Mouse (Mus musculus) forebrain, embryonic 12.5 days (tissue): ENCODE data around the gene Prkag1. TPM values are rescaled to one million over a fixed set of nuclear protein-coding genes. Genes with fewer than 3 reads are reported as not detected.
"Not testable (repeated sequence)": the region's sequence is repeated elsewhere in the genome, so short reads cannot be mapped to it uniquely, and the experiment has no call there.

Experiments used
- ATAC-seq: fragments of 200-750 bp; cut with Nextera tagmentation; 2 replicates; pipeline ENCODE4 v1.8.0; 2017; ENCODE audit warnings: moderate TSS enrichment; ENCODE audit not compliant: low FRiP score
- H3K27ac ChIP-seq: fragments of 300-500 bp; sonication (generic); 2 replicates; pipeline ENCODE4 v1.5.1; 2016; ENCODE audit warnings: mild to moderate bottlenecking
- H3K27me3 ChIP-seq: fragments of 300-500 bp; sonication (generic); 2 replicates; pipeline ENCODE4 v1.6.1; 2016; ENCODE audit warnings: mild to moderate bottlenecking
- H3K36me3 ChIP-seq: fragments of 300-500 bp; sonication (generic); replicated peaks from 2 replicates; pipeline ENCODE4 v1.6.1; 2016; ENCODE audit warnings: mild to moderate bottlenecking
- H3K4me1 ChIP-seq: fragments of 300-500 bp; sonication (generic); 2 replicates; pipeline ENCODE4 v1.6.1; 2016
- H3K4me2 ChIP-seq: fragments of 300-500 bp; sonication (generic); 2 replicates; pipeline ENCODE4 v1.6.1; 2016; ENCODE audit warnings: mild to moderate bottlenecking, moderate library complexity
- H3K4me3 ChIP-seq: fragments of 300-500 bp; sonication (generic); replicated peaks from 2 replicates; pipeline ENCODE4 v1.5.1; 2016; ENCODE audit warnings: mild to moderate bottlenecking
- H3K9ac ChIP-seq: fragments of 300-500 bp; sonication (generic); 2 replicates; pipeline ENCODE4 v1.6.1; 2016; ENCODE audit warnings: mild to moderate bottlenecking
- H3K9me3 ChIP-seq: fragments of 300-500 bp; sonication (generic); 2 replicates; pipeline ENCODE4 v1.6.1; 2016
- WGBS: fragments of 180-500 bp; shearing (Covaris S2); methylation state at CpG from one replicate; pipeline ENCODE4 v1.1.7; 2016; 5-methylcytosine and 5-hydroxymethylcytosine counted together
- polyA plus RNA-seq: library from polyadenylated mRNA; unstranded; fragments of >200 nt; fragmentation: Nextera tagmentation; extraction: Ambion mirVana; gene quantifications from 2 replicates; pipeline ENCODE4 v1.2.1, GENCODE M21; 2016

Prkag1 gene
- polyA plus RNA-seq, 1 experiment from 2014 or later: 85.2 TPM

DNA sequence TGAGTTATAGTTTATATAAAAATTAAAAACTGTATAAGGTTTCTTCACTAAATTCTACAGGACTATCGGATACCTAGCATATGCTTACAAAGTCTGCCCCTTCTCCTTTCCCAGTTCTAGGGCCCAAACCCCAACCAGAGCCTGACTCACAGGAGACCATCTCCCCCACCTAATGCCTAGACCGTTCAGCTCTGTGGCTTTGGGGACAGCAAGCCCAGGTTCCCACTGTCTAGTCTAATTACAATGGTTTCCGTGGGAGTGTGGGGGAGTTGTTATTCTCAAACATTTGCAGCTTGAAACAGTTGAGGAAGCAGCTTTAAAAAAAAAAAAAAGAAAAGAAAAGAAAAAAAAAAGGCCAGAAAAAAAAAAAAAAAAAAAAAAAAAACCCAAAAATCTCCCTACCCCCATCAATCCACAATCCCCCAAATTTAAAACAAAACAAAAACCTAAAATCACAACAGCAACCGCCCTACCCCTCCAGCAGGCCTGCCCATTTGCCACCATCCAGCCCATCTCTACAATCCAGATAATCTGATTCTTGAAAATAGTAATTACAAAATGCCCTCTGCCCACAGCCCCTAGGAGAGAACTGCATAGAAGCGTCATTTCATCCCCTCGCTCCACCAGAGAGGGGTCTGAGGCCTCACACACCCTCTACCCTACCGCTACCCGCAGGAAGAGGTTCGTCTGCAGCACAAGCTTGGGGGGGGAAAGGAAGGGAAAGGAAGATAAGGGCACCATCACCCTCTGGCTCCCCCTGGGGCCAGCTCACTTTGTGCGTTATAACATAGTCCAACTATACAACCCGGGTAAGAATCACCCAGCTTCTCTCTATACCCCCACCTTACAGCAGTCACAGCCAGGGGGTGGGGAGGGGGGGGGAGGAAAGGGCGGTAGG is 1.1 kb upstream of the Prkag1 start:
- peaks cover 44% of the 10 kb centered on the region for H3K36me3 ChIP-seq
- WGBS: 59% methylated on average over 12 of the region's 12 CpGs
- no peak overlapping the region for H3K4me3 ChIP-seq
- H3K4me1 ChIP-seq: peaks cover 13% of the 10 kb centered on the region
- no peak for ATAC-seq
- no peaks in the 10 kb centered on the region for H3K27me3 ChIP-seq
- no peaks in the 10 kb centered on the region for H3K9me3 ChIP-seq
- H3K4me2 ChIP-seq: peak overlapping the region; percentile 69
- H3K27ac ChIP-seq: 0 out of 2 replicates have a peak overlapping the region, but pooled peaks have one; percentile 2
- H3K9ac ChIP-seq: no peak overlapping the region

GRCm38 (mm10) chr15:98831684-98832035 is 339 bp upstream of the Prkag1 start:
- Histone ChIP-seq H3K9ac (peak overlapping the region; percentile 87), H3K27me3 (no peaks in the 10 kb centered on the region), H3K4me1 (peaks cover 13% of the 10 kb centered on the region), H3K27ac (peak overlapping the region; percentile 90), H3K9me3 (no peaks in the 10 kb centered on the region), H3K4me3 (peak overlapping the region; percentile 85), H3K4me2 (peak overlapping the region; percentile 69), H3K36me3 (peaks cover 36% of the 10 kb centered on the region)
- ATAC-seq: peak; percentile 57
- 24% methylated on average over 9 of the region's 9 CpGs for WGBS

DNA sequence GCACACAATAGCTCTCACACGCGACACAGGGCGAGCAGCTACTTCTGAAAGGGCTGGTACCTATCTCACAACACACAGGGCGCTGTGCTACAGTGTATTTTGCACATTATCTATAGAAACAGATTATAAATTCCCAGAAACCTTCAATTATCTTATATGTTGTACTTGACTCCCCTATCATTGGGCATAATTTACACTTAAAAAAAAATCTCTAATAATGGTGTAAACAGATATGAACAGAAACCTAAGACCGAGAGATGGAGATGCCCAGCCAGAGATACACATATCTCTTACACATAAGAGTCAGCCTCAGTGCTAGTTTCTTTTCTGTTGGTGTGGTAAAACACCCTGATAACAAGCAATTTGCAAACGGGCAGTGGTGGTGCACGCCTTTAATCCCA is 3.7 kb downstream of the Prkag1 start:
- H3K4me2 ChIP-seq: no peak overlapping the region
- no peaks in the 10 kb centered on the region for H3K27me3 ChIP-seq
- peaks cover 13% of the 10 kb centered on the region for H3K4me1 ChIP-seq
- peaks cover 26% of the 10 kb centered on the region for H3K36me3 ChIP-seq
- no peak for ATAC-seq
- no peak overlapping the region for H3K4me3 ChIP-seq
- H3K9me3 ChIP-seq: no peaks in the 10 kb centered on the region
- no peak overlapping the region for H3K27ac ChIP-seq
- no peak overlapping the region for H3K9ac ChIP-seq
- 90% methylated on average over 7 of the region's 7 CpGs for WGBS

GRCm38 (mm10) chr15:98823434-98823833 is 7.9 kb downstream of the Prkag1 start:
- ATAC-seq: no peak
- H3K36me3 ChIP-seq: peaks cover 37% of the 10 kb centered on the region
- WGBS: 68% methylated on average over 3 of the region's 3 CpGs

DNA sequence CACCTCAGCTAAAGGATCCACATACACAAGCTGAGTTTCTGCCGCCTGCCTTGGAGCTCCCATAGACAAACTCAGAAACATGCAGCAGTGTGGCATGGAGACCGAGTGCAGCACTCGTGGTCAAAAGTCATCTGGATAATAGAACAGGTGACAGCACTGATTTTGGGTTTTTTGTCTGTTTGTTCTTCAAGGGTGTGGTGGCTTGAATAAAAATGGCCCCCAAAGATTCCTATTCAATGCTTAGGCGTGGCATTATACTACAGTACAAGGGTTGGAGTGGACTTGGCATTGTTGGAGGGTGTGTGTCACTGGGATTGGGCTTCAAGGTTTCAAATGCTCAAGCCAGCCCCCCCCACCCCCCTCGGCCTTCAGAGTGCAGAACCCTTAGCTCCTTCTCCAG is 9.2 kb downstream of the Prkag1 start:
- ATAC-seq: no peak
- H3K4me2 ChIP-seq: no peak overlapping the region
- no peak overlapping the region for H3K4me3 ChIP-seq
- no peak overlapping the region for H3K9ac ChIP-seq
- no peaks in the 10 kb centered on the region for H3K9me3 ChIP-seq
- H3K27ac ChIP-seq: no peak overlapping the region
- H3K27me3 ChIP-seq: no peaks in the 10 kb centered on the region
- H3K4me1 ChIP-seq: no peaks in the 10 kb centered on the region
- WGBS: 89% methylated on average over 5 of the region's 5 CpGs
- H3K36me3 ChIP-seq: peaks cover 37% of the 10 kb centered on the region

More at GRCm38 (mm10) chr15:98823434-98823833, 7.9 kb downstream of the Prkag1 start:
- Histone ChIP-seq H3K4me3 (no peak overlapping the region), H3K27ac (no peak overlapping the region), H3K4me2 (no peak overlapping the region), H3K27me3 (no peaks in the 10 kb centered on the region), H3K9me3 (no peaks in the 10 kb centered on the region), H3K9ac (no peak overlapping the region), H3K4me1 (no peaks in the 10 kb centered on the region)

DNA sequence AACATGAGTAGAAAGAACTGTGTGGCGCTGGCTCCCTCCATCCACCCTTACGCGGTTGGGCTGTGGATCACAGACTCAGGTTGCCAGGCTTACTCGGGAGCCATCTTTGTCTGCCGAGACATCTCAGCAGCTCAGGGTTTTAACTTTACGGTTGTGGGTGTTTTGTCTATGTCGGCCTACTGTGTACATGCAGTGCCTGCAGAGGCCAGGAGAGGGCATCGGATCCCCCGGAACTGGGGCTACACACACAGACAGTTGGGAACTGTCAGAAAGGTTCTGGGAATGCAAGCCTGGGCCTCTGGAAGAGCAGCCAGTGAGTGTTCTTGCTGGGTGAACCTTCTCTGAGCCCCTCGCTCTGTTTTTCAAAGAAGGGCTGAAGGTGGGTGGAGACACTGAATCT is 9.9 kb downstream of the Prkag1 start:
- Histone ChIP-seq H3K9ac (no peak overlapping the region), H3K4me1 (no peaks in the 10 kb centered on the region), H3K4me2 (no peak overlapping the region), H3K27ac (no peak overlapping the region), H3K27me3 (no peaks in the 10 kb centered on the region), H3K9me3 (no peaks in the 10 kb centered on the region), H3K36me3 (peaks cover 43% of the 10 kb centered on the region), H3K4me3 (no peak overlapping the region)
- WGBS: 20% methylated on average over 10 of the region's 10 CpGs
- no peak for ATAC-seq

DNA sequence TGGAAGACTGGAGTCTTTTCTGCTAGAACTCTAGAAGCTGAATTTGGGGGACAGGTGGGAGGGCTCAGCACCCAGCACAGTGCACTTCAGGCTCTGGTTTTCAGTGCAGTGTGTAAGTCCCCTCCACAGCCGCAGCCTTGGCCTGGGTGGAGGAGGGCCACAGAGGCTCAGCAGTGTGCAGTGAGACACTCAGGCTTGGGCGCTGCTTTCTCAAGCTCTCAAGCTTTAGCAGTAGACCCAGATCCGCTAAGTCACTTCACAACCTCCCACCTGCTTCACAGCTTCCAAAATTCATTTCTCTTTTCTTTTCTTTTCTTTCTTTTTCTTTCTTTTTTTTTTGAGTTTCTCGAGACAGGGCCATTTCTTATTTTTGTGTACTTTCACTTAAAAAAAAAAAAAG is 10.4 kb downstream of the Prkag1 start:
- Histone ChIP-seq H3K4me2 (no peak overlapping the region), H3K9ac (no peak overlapping the region), H3K27me3 (no peaks in the 10 kb centered on the region), H3K27ac (no peak overlapping the region), H3K4me1 (no peaks in the 10 kb centered on the region), H3K4me3 (no peak overlapping the region), H3K9me3 (no peaks in the 10 kb centered on the region), H3K36me3 (peaks cover 44% of the 10 kb centered on the region)
- 91% methylated on average over 4 of the region's 4 CpGs for WGBS
- no peak for ATAC-seq

DNA sequence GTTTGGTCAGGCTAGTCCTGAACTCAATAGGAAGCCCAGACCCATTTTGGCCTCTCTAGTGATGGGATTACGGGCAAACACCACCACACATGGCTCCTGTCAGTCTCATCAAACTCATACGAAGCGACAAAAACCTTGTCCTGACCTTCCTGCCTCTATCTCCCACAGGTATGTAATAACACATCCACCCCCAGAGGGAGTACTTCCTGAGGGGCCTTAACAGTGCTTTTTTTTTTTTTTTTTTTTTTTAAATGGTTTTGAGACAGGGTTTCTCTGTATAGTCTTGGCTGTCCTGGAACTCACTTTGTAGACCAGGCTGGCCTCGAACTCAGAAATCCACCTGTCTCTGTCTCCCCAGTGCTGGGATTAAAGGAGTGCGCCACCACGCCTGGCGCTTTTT is 13.2 kb downstream of the Prkag1 start:
- ATAC-seq: no peak
- 91% methylated on average over 7 of the region's 7 CpGs for WGBS
- H3K36me3 ChIP-seq: peaks cover 44% of the 10 kb centered on the region

DNA sequence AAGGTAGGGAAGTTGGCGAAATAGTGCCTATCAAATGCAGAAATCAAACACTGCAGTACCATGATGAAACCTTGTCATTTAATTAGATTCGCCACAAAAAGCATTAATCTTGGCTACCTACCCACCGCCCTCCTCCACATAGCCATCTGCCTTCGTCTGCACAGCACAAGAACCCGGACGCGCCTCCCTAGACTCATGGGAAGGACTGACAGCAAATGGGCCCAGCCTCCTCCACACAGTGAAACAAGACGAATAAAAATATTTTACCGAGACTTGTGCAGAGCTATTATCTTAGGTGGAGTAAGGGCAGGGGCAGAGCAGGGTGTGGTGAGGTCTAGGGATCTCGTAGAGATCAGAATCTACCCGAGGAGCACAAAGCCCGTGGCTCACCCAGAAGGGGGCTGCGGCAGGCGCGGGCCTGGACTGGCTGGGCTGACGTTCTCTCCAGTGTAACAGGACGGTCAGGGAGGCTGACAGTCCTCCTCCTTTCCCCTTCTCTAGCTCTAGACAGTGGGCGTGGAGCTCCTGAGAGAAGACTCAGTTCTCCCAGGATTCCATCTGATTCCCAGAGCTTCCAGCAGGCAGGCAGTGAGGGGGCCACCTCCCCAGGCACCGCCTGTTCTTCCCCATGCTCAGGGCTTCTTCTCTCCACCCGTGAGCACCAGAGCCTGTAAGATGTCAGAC is 18.4 kb downstream of the Prkag1 start:
- Histone ChIP-seq H3K27me3 (peaks cover 31% of the 10 kb centered on the region), H3K27ac (no peak overlapping the region), H3K4me2 (no peak overlapping the region), H3K4me1 (peaks cover 13% of the 10 kb centered on the region), H3K36me3 (peaks cover 40% of the 10 kb centered on the region), H3K4me3 (no peak overlapping the region), H3K9ac (no peak overlapping the region), H3K9me3 (no peaks in the 10 kb centered on the region)
- ATAC-seq: no peak
- WGBS: 85% methylated on average over 20 of the region's 20 CpGs

More for the DNA sequence above, 13.2 kb downstream of the Prkag1 start:
- Histone ChIP-seq H3K27ac (no peak overlapping the region), H3K4me2 (no peak overlapping the region), H3K4me3 (no peak overlapping the region), H3K4me1 (no peaks in the 10 kb centered on the region), H3K9ac (no peak overlapping the region), H3K27me3 (no peaks in the 10 kb centered on the region), H3K9me3 (no peaks in the 10 kb centered on the region)

- H3K9ac ChIP-seq, H3K27ac ChIP-seq, H3K4me2 ChIP-seq, H3K4me3 ChIP-seq, H3K9me3 ChIP-seq, ATAC-seq: not testable (repeated sequence)
- 79% methylated on average over 6 of the region's 6 CpGs for WGBS
- Histone ChIP-seq H3K36me3 (peaks cover 27% of the 10 kb centered on the region), H3K4me1 (peaks cover 39% of the 10 kb centered on the region), H3K27me3 (peaks cover 58% of the 10 kb centered on the region)
Measured at GRCm38 (mm10) chr15:98810212-98810611, 21.1 kb downstream of the Prkag1 start.

DNA sequence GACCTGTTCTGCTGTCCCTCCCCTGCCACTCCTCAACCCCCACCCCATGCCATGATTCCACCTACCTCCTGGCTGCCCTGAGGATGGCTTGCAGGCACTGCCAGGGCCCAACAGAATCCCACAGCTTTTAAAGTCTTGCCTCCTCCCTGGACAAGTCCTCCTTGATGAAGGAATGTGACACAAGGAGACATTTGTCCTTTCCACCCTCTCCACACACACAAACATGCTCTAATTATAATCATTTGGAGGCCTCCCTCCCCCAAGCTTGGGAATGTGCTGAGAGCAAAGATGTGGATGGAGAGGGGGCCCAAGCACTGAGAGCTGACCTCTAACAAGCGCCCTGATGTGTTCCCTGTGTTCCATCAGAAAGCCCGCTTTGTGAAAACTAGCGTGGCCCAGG is 21.9 kb downstream of the Prkag1 start, which contains the start of gene Ddn:
Gene Ddn, minus strand, starts transcription at position 101 of the 400 bp plus-strand sequence.
- Histone ChIP-seq H3K9ac (no peak within 1 kb of the TSS), H3K27ac (no peak within 1 kb of the TSS), H3K9me3 (no peaks in the 10 kb centered on the region), H3K4me3 (peak within 1 kb of the TSS; percentile 42), H3K27me3 (peaks cover 66% of the 10 kb centered on the region), H3K4me1 (peaks cover 42% of the 10 kb centered on the region), H3K36me3 (peaks cover 22% of the 10 kb centered on the region), H3K4me2 (peak within 1 kb of the TSS; percentile 63)
- no peak for ATAC-seq
- 32% methylated on average over 3 of the region's 3 CpGs for WGBS

- Histone ChIP-seq H3K4me3 (no peak overlapping the region; the same call in 1 of the 2 replicates), H3K4me1 (peaks cover 47% of the 10 kb centered on the region), H3K4me2 (0 out of 2 replicates have a peak overlapping the region, but pooled peaks have one; percentile 63), H3K9ac (no peak overlapping the region), H3K36me3 (peaks cover 15% of the 10 kb centered on the region), H3K27me3 (peaks cover 73% of the 10 kb centered on the region), H3K27ac (no peak overlapping the region), H3K9me3 (no peaks in the 10 kb centered on the region)
- no peak for ATAC-seq
- WGBS: 4% methylated on average over 6 of the region's 6 CpGs
Measured at GRCm38 (mm10) chr15:98808651-98809134, 22.6 kb downstream of the Prkag1 start.
